Mouse (Mus musculus) retina, adult 2 months (tissue): ENCODE measurements around the gene Gm17374.
"Not testable (repeated sequence)": the region's sequence is repeated elsewhere in the genome, so short reads cannot be mapped to it uniquely, and the experiment has no call there.

Source experiments
- DNase-seq: peaks from one replicate; pipeline ENCODE4 v3.0.0-alpha.2; 2012; ENCODE audit warnings: low read depth, low spot score

The Gm17374 gene

GRCm38 (mm10) chr2:140151743-140152142, at the start of gene Gm17374:
Gene Gm17374 (plus strand): TSS chr2:140152043.
- not testable (repeated sequence) for DNase-seq

- no peak for DNase-seq
These were observed 46.9 kb upstream of the Gm17374 start for GRCm38 (mm10) chr2:140104951-140105350.

- no peak for DNase-seq
These were observed 44.2 kb upstream of the Gm17374 start for GRCm38 (mm10) chr2:140107641-140108040.

- no peak for DNase-seq
These were observed 42.9 kb upstream of the Gm17374 start for GRCm38 (mm10) chr2:140108945-140109344.

GRCm38 (mm10) chr2:140113851-140114250, 38.0 kb upstream of the Gm17374 start:
- DNase-seq: no peak

- no peak for DNase-seq
These were observed 26.3 kb upstream of the Gm17374 start for GRCm38 (mm10) chr2:140125516-140125915.

- peak; percentile 20 for DNase-seq
These were observed 7.4 kb downstream of the Gm17374 start for GRCm38 (mm10) chr2:140159186-140159730.

GRCm38 (mm10) chr2:140163351-140163854, 11.6 kb downstream of the Gm17374 start:
- DNase-seq: no peak

- no peak for DNase-seq
These were observed 17.2 kb downstream of the Gm17374 start for GRCm38 (mm10) chr2:140169057-140169456.

- DNase-seq: peak; percentile 93
These were observed 18.4 kb downstream of the Gm17374 start, which contains the start of the genes Esf1 and Ndufaf5 for GRCm38 (mm10) chr2:140170127-140170802. Gene Esf1 (minus strand): TSS chr2:140170564. Gene Ndufaf5 (plus strand): TSS chr2:140170649.

- peak; percentile 11 for DNase-seq
These were observed 19.1 kb downstream of the Gm17374 start for GRCm38 (mm10) chr2:140170803-140171553.

GRCm38 (mm10) chr2:140185685-140186210, 33.9 kb downstream of the Gm17374 start:
- DNase-seq: not testable (repeated sequence)

- no peak for DNase-seq
These were observed 48.9 kb downstream of the Gm17374 start for GRCm38 (mm10) chr2:140200713-140201112.

GRCm38 (mm10) chr2:140202573-140202972, 50.7 kb downstream of the Gm17374 start:
- DNase-seq: peak; percentile 64
